Mouse (Mus musculus): Measurements from ENCODE around the gene Fer.

- TF ChIP-seq CTCF (IDR thresholded peaks at IDR 0.05; ENCODE audit: extremely low read depth, insufficient read depth, insufficient read length, insufficient replicate concordance) (no peak), POLR2A (IDR thresholded peaks at IDR 0.05; ENCODE audit: low read depth, low read length) (no peak)
These were observed 128.3 kb downstream of the Fer start for GRCm38 (mm10) chr17:63991160-63991559.

All from spleen, adult 2 months (tissue).